Mouse (Mus musculus) ES-E14 (cell line): ENCODE measurements around the gene Cebpb. TPM values are rescaled to one million over a fixed set of nuclear protein-coding genes. Genes with fewer than 3 reads are reported as not detected.
"Not testable (repeated sequence)": the region's sequence is repeated elsewhere in the genome, so short reads cannot be mapped to it uniquely, and the experiment has no call there.

Experiments
- DNase-seq: peaks from one replicate; pipeline ENCODE4 v3.0.0-alpha.2; 2013; ENCODE audit warnings: low read depth, low spot score
- H3K27ac ChIP-seq: 2 replicates; pipeline ENCODE4 v1.5.1; 2012; ENCODE audit warnings: low read depth, mild to moderate bottlenecking, low read length, moderate library complexity, mixed read lengths; ENCODE audit not compliant: poor library complexity, insufficient read depth, severe bottlenecking
- H3K36me3 ChIP-seq: 2 replicates; pipeline ENCODE4 v1.6.1; 2012; ENCODE audit warnings: mild to moderate bottlenecking, low read length, moderate library complexity, mixed read lengths; ENCODE audit not compliant: control insufficient read depth, poor library complexity, insufficient read depth, severe bottlenecking
- H3K4me1 ChIP-seq, 2 experiments: fragments of 150-350 bp in 1 of 2; sonication (generic) in 1 of 2; 2 replicates each; pipeline ENCODE4 v1.6.1; 2012; ENCODE audit warnings: low read length in 2 of 2, mild to moderate bottlenecking in 1 of 2, mixed read lengths in 1 of 2; ENCODE audit not compliant: control insufficient read depth in 2 of 2, insufficient read depth in 2 of 2, poor library complexity in 1 of 2
- H3K4me3 ChIP-seq, 2 experiments: fragments of 150-350 bp in 1 of 2; sonication (generic) in 1 of 2; 2 replicates each; pipeline ENCODE4 v1.5.1; 2012; ENCODE audit warnings: low read length in 2 of 2, low read depth in 1 of 2, mild to moderate bottlenecking in 1 of 2, mixed read lengths in 1 of 2; ENCODE audit not compliant: insufficient read depth in 1 of 2, poor library complexity in 1 of 2, severe bottlenecking in 1 of 2
- H3K9ac ChIP-seq: 2 replicates; pipeline ENCODE4 v1.6.1; 2012; ENCODE audit warnings: low read depth, mild to moderate bottlenecking, low read length, mixed read lengths; ENCODE audit not compliant: poor library complexity, insufficient read depth, severe bottlenecking
- H3K9me3 ChIP-seq: fragments of 150-350 bp; sonication (generic); 2 replicates; pipeline ENCODE4 v1.6.1; 2012; ENCODE audit warnings: low read depth, mild to moderate bottlenecking, low read length; ENCODE audit not compliant: control insufficient read depth, insufficient read depth
- CHD2 ChIP-seq: IDR thresholded peaks from 2 replicates; pipeline ENCODE4 v1.6.1; 2014; ENCODE audit warnings: mild to moderate bottlenecking, low read depth, low read length, inconsistent platforms
- HCFC1 ChIP-seq: IDR thresholded peaks from 2 replicates; pipeline ENCODE4 v1.6.1; 2012; ENCODE audit warnings: low read length, inconsistent platforms, borderline replicate concordance; ENCODE audit not compliant: insufficient read depth
- MAFK ChIP-seq: IDR thresholded peaks from 2 replicates; pipeline ENCODE4 v1.6.1; 2014; ENCODE audit warnings: mild to moderate bottlenecking, low read depth, low read length, inconsistent platforms; ENCODE audit not compliant: insufficient read depth
- ZC3H11A ChIP-seq: IDR thresholded peaks from 2 replicates; pipeline ENCODE4 v1.6.1; 2012; ENCODE audit warnings: low read depth, mild to moderate bottlenecking, inconsistent platforms, low read length, borderline replicate concordance
- ZNF384 ChIP-seq: IDR thresholded peaks from 2 replicates; pipeline ENCODE4 v1.6.1; 2012; ENCODE audit warnings: low read depth, low read length, inconsistent platforms
- in situ Hi-C, 2 experiments: fragments of 600-800 bp; cut with MboI; formaldehyde crosslinking; loops; one replicate each; pipeline ENCODE4 v1.15.1; 2025; ENCODE audit warnings: low sequenced_read_pairs in 2 of 2, inconsistent platforms in 1 of 2; ENCODE audit not compliant: unreplicated experiment in 2 of 2
- total RNA-seq: library from RNA; depleted of rRNA; stranded (reverse); fragments of 300-350 nt; gene quantifications from 2 replicates; pipeline ENCODE4 v1.2.3, GENCODE M21; 2012; rRNA removed

Cebpb gene
- 9.1 and 11.2 TPM in 2 replicates for total RNA-seq

- in situ Hi-C loops = loop anchor here (5.0 kb wide), 1 partner anchor 209 kb away; no protein-coding TSS in a partner anchor
- peaks cover 0 to 11% of the 10 kb centered on the region in 2 experiments; a peak in 1 of 4 replicates for H3K4me1 ChIP-seq
- H3K4me3 ChIP-seq = peak within 1 kb of the TSS; percentile 73 to 78
- peak within 1 kb of the TSS; percentile 89 for H3K9ac ChIP-seq
- TF ChIP-seq HCFC1 (no peak), ZC3H11A (no peak), MAFK (no peak), ZNF384 (no peak), CHD2 (no peak)
- H3K36me3 ChIP-seq = no peaks in the 10 kb centered on the region; the same call in 1 of the 2 replicates
- no peak for DNase-seq
- H3K27ac ChIP-seq = peak within 1 kb of the TSS; percentile 48; the same call in 1 of the 2 replicates
- no peaks in the 10 kb centered on the region for H3K9me3 ChIP-seq
Observed at GRCm38 (mm10) chr2:167688498-167689451, at the start of gene Cebpb. Gene Cebpb, plus strand, starts transcription at chr2:167688915.

DNA sequence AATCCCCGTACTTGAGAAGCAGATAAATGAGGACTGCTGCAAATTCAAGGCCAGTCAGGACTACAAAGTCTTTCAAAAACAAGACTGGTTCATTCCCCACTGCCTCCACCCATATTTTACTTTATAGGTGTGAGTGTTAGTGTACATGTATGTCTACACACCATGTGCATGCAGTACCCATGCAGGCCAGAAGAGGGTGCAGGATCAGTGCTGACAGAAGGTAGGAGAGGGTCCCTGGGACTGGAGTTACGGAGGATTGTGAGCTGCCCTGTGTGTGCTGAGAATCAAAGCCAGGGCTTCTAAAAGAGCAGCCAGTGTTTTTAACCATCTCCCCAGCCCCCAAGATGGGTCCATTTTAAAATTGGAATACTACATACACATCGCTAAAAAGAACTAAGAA, 48.4 kb upstream of the Cebpb start:
- Histone ChIP-seq H3K36me3 (peaks cover 12% of the 10 kb centered on the region; the same call in 1 of the 2 replicates), H3K4me1 (no peaks in the 10 kb centered on the region), H3K9ac (no peak overlapping the region), H3K9me3 (no peaks in the 10 kb centered on the region), H3K4me3 (no peak overlapping the region), H3K27ac (no peak overlapping the region)
- DNase-seq = peak; percentile 47
- no peak for TF ChIP-seq MAFK
- TF ChIP-seq CHD2 = no peak
- no peak for TF ChIP-seq ZC3H11A
- no peak for TF ChIP-seq HCFC1
- no peak for TF ChIP-seq ZNF384
- in situ Hi-C loops = no loop called here

- H3K4me3 ChIP-seq = no peak overlapping the region
- no peak for DNase-seq
- no peak for TF ChIP-seq ZC3H11A
- no peak for TF ChIP-seq ZNF384
- no peak for TF ChIP-seq HCFC1
- TF ChIP-seq CHD2 = no peak
- no peak for TF ChIP-seq MAFK
Observed at GRCm38 (mm10) chr2:167641337-167641736, 47.4 kb upstream of the Cebpb start.

GRCm38 (mm10) chr2:167642164-167642563, 46.6 kb upstream of the Cebpb start:
- no peaks in the 10 kb centered on the region for H3K9me3 ChIP-seq
- H3K9ac ChIP-seq = no peak overlapping the region
- H3K27ac ChIP-seq = no peak overlapping the region
- no peak for DNase-seq
- no peak overlapping the region for H3K4me3 ChIP-seq
- H3K4me1 ChIP-seq = no peaks in the 10 kb centered on the region
- peaks cover 18% of the 10 kb centered on the region; the same call in 1 of the 2 replicates for H3K36me3 ChIP-seq
- in situ Hi-C loops = no loop called here
- no peak for TF ChIP-seq ZNF384
- no peak for TF ChIP-seq MAFK
- TF ChIP-seq CHD2 = no peak
- TF ChIP-seq HCFC1 = no peak
- TF ChIP-seq ZC3H11A = no peak

More at GRCm38 (mm10) chr2:167641337-167641736, 47.4 kb upstream of the Cebpb start:
- Histone ChIP-seq H3K4me1 (no peaks in the 10 kb centered on the region), H3K36me3 (peaks cover 18% of the 10 kb centered on the region; the same call in 1 of the 2 replicates), H3K27ac (no peak overlapping the region), H3K9me3 (no peaks in the 10 kb centered on the region), H3K9ac (no peak overlapping the region)
- in situ Hi-C loops = no loop called here

GRCm38 (mm10) chr2:167643356-167644052, 45.2 kb upstream of the Cebpb start:
- in situ Hi-C loops, DNase-seq, H3K4me1 ChIP-seq, H3K4me3 ChIP-seq, H3K9ac ChIP-seq, H3K9me3 ChIP-seq, H3K27ac ChIP-seq: not testable (repeated sequence)
- peaks cover 23% of the 10 kb centered on the region; the same call in 1 of the 2 replicates for H3K36me3 ChIP-seq
